In the genomic region with DNA sequence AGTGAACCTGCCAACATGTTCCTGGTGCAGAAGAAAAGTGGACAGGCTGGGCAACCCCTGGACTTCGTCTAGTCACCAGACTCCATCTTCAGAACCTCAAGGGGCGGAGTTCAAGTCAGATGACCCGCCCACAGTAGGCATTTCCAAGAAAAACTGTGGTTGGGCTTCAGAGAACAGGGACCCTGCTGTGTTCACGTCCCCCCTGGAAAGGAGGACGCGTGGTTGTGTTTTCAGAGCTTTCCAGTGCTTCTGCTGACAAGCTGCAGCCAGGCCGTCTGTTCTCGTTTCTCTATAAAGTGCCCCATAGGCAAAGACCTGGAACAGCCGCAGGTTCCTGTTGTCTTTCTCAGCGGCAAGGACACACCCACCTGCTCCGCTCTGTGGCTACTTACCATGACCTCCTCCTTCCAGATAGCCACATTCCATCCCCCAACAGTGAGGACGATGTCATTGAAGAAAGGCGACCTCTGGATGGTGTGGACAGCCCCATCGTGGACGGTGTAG, we compare ENCODE assay signal across 8 mouse cellular contexts.
DNase-seq lines count a peak whose midpoint lies in the region; ATAC-seq and TF ChIP-seq lines count a peak whose summit lies in the region.

No protein-coding gene starts in this region.

- DNase-seq in hindbrain, embryonic 11.5 days (ENCODE audit: low spot score) = peak; percentile 42
- DNase-seq in kidney, postnatal 14 days = peak; percentile 75
- DNase-seq in lung, postnatal 36 days = peak; percentile 71

- no peaks in the 10 kb centered on the region for H3K9me3 ChIP-seq in hindbrain, embryonic 11.5 days (ENCODE audit: control insufficient read depth, low read length)
- H3K9me3 ChIP-seq in hindbrain, embryonic 16.5 days (ENCODE audit: control insufficient read depth, low read length) = no peaks in the 10 kb centered on the region
- no peaks in the 10 kb centered on the region for H3K9me3 ChIP-seq in heart, embryonic 13.5 days
- H3K9me3 ChIP-seq in stomach, embryonic 16.5 days (replicated peaks; ENCODE audit: control insufficient read depth, low read length) = no peaks in the 10 kb centered on the region

- no peaks in the 10 kb centered on the region for H3K27me3 ChIP-seq in hindbrain, embryonic 11.5 days (ENCODE audit: control insufficient read depth, insufficient read depth, low read length)
- H3K27me3 ChIP-seq in hindbrain, embryonic 16.5 days (replicated peaks; ENCODE audit: control insufficient read depth, insufficient read depth, low read length) = no peaks in the 10 kb centered on the region
- H3K27me3 ChIP-seq in heart, embryonic 13.5 days (replicated peaks) = no peaks in the 10 kb centered on the region
- no peaks in the 10 kb centered on the region for H3K27me3 ChIP-seq in stomach, embryonic 16.5 days (ENCODE audit: control insufficient read depth, insufficient read depth, low read length)

- no peak overlapping the region for H3K4me3 ChIP-seq in hindbrain, embryonic 11.5 days (ENCODE audit: low read depth, low read length)
- no peak overlapping the region for H3K4me3 ChIP-seq in hindbrain, embryonic 16.5 days (ENCODE audit: low read length)
- no peak overlapping the region for H3K4me3 ChIP-seq in bone marrow, adult 2 months (replicated peaks; ENCODE audit: control insufficient read depth, low read depth, low read length)
- peak overlapping the region; percentile 22 for H3K4me3 ChIP-seq in heart, embryonic 13.5 days
- H3K4me3 ChIP-seq in stomach, embryonic 16.5 days (replicated peaks; ENCODE audit: low read length) = peak overlapping the region; percentile 23

- no peak for ATAC-seq in hindbrain, embryonic 11.5 days (ENCODE audit: low FRiP score)
- no peak; the same call in 1 of the 2 replicates for ATAC-seq in hindbrain, embryonic 16.5 days
- ATAC-seq in heart, embryonic 13.5 days (ENCODE audit: extremely low read depth, insufficient number of reproducible peaks, low FRiP score, low TSS enrichment) = peak; percentile 45; the same call in 1 of the 2 replicates
- peak; percentile 66 for ATAC-seq in stomach, embryonic 16.5 days (ENCODE audit: insufficient read depth, low FRiP score)
- ATAC-seq in cerebellum, adult (ENCODE audit: insufficient number of reproducible peaks, low FRiP score, low TSS enrichment) = no peak

- WGBS in hindbrain, embryonic 11.5 days = 30% methylated on average over 15 of the region's 15 CpGs
- WGBS in hindbrain, embryonic 16.5 days = 21% methylated on average over 15 of the region's 15 CpGs
- 18% methylated on average over 15 of the region's 15 CpGs for WGBS in bone marrow, adult 2 months
- WGBS in heart, embryonic 13.5 days = 10% methylated on average over 15 of the region's 15 CpGs
- 21% methylated on average over 15 of the region's 15 CpGs for WGBS in stomach, embryonic 16.5 days

- TF ChIP-seq CTCF in bone marrow, adult 2 months (IDR thresholded peaks at IDR 0.05; ENCODE audit: control insufficient read depth, insufficient read depth, low read length) = no peak

- TF ChIP-seq POLR2A in bone marrow, adult 2 months (IDR thresholded peaks at IDR 0.05; ENCODE audit: borderline replicate concordance, control insufficient read depth, low read depth, low read length) = no peak

- no peak overlapping the region for H3K27ac ChIP-seq in hindbrain, embryonic 11.5 days (ENCODE audit: low read depth, low read length)
- H3K27ac ChIP-seq in hindbrain, embryonic 16.5 days (ENCODE audit: low read depth, low read length) = no peak overlapping the region
- H3K27ac ChIP-seq in bone marrow, adult 2 months (ENCODE audit: control insufficient read depth, insufficient read depth, low read depth, low read length, poor library complexity) = peak overlapping the region; percentile 48
- H3K27ac ChIP-seq in heart, embryonic 13.5 days (replicated peaks) = peak overlapping the region; percentile 55
- peak overlapping the region; percentile 40 for H3K27ac ChIP-seq in stomach, embryonic 16.5 days (ENCODE audit: low read length)

- H3K36me3 ChIP-seq in hindbrain, embryonic 11.5 days (ENCODE audit: control insufficient read depth, insufficient read depth, low read length) = no peaks in the 10 kb centered on the region
- H3K36me3 ChIP-seq in hindbrain, embryonic 16.5 days (ENCODE audit: control insufficient read depth, insufficient read depth, low read length) = no peaks in the 10 kb centered on the region
- H3K36me3 ChIP-seq in heart, embryonic 13.5 days = no peaks in the 10 kb centered on the region
- no peaks in the 10 kb centered on the region for H3K36me3 ChIP-seq in stomach, embryonic 16.5 days (ENCODE audit: control insufficient read depth, insufficient read depth, low read length)

- H3K4me2 ChIP-seq in hindbrain, embryonic 11.5 days (replicated peaks; ENCODE audit: low read depth, low read length) = no peak overlapping the region
- no peak overlapping the region for H3K4me2 ChIP-seq in hindbrain, embryonic 16.5 days (ENCODE audit: low read length)
- peak overlapping the region; percentile 61 for H3K4me2 ChIP-seq in heart, embryonic 13.5 days
- peak overlapping the region; percentile 47 for H3K4me2 ChIP-seq in stomach, embryonic 16.5 days (ENCODE audit: low read depth, low read length)

- H3K4me1 ChIP-seq in hindbrain, embryonic 11.5 days (replicated peaks; ENCODE audit: control insufficient read depth, insufficient read depth, low read length) = no peaks in the 10 kb centered on the region
- H3K4me1 ChIP-seq in hindbrain, embryonic 16.5 days (ENCODE audit: control insufficient read depth, insufficient read depth, low read depth, low read length) = peaks cover 7% of the 10 kb centered on the region
- peaks cover 2% of the 10 kb centered on the region; the same call in 1 of the 2 replicates for H3K4me1 ChIP-seq in bone marrow, adult 2 months (ENCODE audit: control insufficient read depth, insufficient read depth, low read length)
- H3K4me1 ChIP-seq in heart, embryonic 13.5 days = peaks cover 48% of the 10 kb centered on the region
- H3K4me1 ChIP-seq in stomach, embryonic 16.5 days (ENCODE audit: control insufficient read depth, insufficient read depth, low read length) = 0 out of 2 replicates have a peak, but pooled peaks cover 4% of the 10 kb centered on the region

- no peak overlapping the region for H3K9ac ChIP-seq in hindbrain, embryonic 11.5 days (ENCODE audit: low read depth, low read length)
- no peak overlapping the region for H3K9ac ChIP-seq in hindbrain, embryonic 16.5 days (ENCODE audit: low read depth, low read length)
- H3K9ac ChIP-seq in heart, embryonic 13.5 days = peak overlapping the region; percentile 60
- no peak overlapping the region for H3K9ac ChIP-seq in stomach, embryonic 16.5 days (ENCODE audit: low read length)

Comparison
In these comparisons a context has a peak if more than half of its experiments do, and no peak if none do; other contexts are left out.
1. ATAC-seq: peak in heart, embryonic 13.5 days (single experiment) and stomach, embryonic 16.5 days (single experiment); none in hindbrain, embryonic 11.5 days (single experiment), hindbrain, embryonic 16.5 days (single experiment) and cerebellum, adult (single experiment).
2. H3K27ac ChIP-seq: peak in bone marrow, adult 2 months (single experiment), heart, embryonic 13.5 days (single experiment) and stomach, embryonic 16.5 days (single experiment); none in hindbrain, embryonic 11.5 days (single experiment) and hindbrain, embryonic 16.5 days (single experiment).
3. H3K4me2 ChIP-seq: peak in heart, embryonic 13.5 days (single experiment) and stomach, embryonic 16.5 days (single experiment); none in hindbrain, embryonic 11.5 days (single experiment) and hindbrain, embryonic 16.5 days (single experiment).
4. H3K4me3 ChIP-seq: peak in heart, embryonic 13.5 days (single experiment) and stomach, embryonic 16.5 days (single experiment); none in hindbrain, embryonic 11.5 days (single experiment), hindbrain, embryonic 16.5 days (single experiment) and bone marrow, adult 2 months (single experiment).
5. Peak in every context shown above with its lines, with median percentiles within 50 percentile points of each other: DNase-seq.